Mouse (Mus musculus) small intestine, adult 2 months (tissue): ENCODE results near the gene Tmed3. TPM values are rescaled to one million over a fixed set of nuclear protein-coding genes. Genes with fewer than 3 reads are reported as not detected.

ENCODE experiments used
- H3K27ac ChIP-seq: fragments of 200-500 bp; 2 replicates; pipeline ENCODE4 v1.5.1; 2012; ENCODE audit warnings: low read depth, low read length, control low read depth, inconsistent platforms; ENCODE audit not compliant: insufficient read depth
- H3K27me3 ChIP-seq: fragments of 200-500 bp; 2 replicates; pipeline ENCODE4 v1.6.1; 2012; ENCODE audit warnings: mild to moderate bottlenecking, moderate library complexity, low read length, inconsistent platforms; ENCODE audit not compliant: control insufficient read depth, insufficient read depth
- H3K36me3 ChIP-seq: fragments of 200-500 bp; 2 replicates; pipeline ENCODE4 v1.6.1; 2012; ENCODE audit warnings: mild to moderate bottlenecking, low read length, control low read depth, inconsistent platforms; ENCODE audit not compliant: control insufficient read depth, insufficient read depth
- H3K4me1 ChIP-seq: fragments of 200-500 bp; 2 replicates; pipeline ENCODE4 v1.6.1; 2012; ENCODE audit warnings: low read length, inconsistent platforms, mixed read lengths; ENCODE audit not compliant: control insufficient read depth, insufficient read depth, insufficient read length
- H3K4me3 ChIP-seq: fragments of 200-500 bp; 2 replicates; pipeline ENCODE4 v1.5.1; 2012; ENCODE audit warnings: low read depth, mild to moderate bottlenecking, control low read depth, inconsistent platforms, low read length, moderate library complexity
- CTCF ChIP-seq: fragments of 200-500 bp; IDR thresholded peaks from 2 replicates; pipeline ENCODE4 v1.5.1; 2012; ENCODE audit warnings: low read depth, mild to moderate bottlenecking, control low read depth, inconsistent platforms, low read length, moderate library complexity, mixed read lengths; ENCODE audit not compliant: insufficient replicate concordance, insufficient read length; ENCODE audit errors: extremely low read depth
- POLR2A ChIP-seq: fragments of 200-500 bp; IDR thresholded peaks from 2 replicates; pipeline ENCODE4 v1.6.1; 2012; ENCODE audit warnings: low read depth, mild to moderate bottlenecking, control low read depth, inconsistent platforms, low read length, moderate library complexity
- WGBS: fragments of 180-500 bp; shearing (Covaris S2); methylation state at CpG from one replicate; pipeline ENCODE4 v1.1.7; 2018; 5-methylcytosine and 5-hydroxymethylcytosine counted together
- polyA plus RNA-seq: library from polyadenylated mRNA; depleted of rRNA; stranded (reverse); fragments of >200 nt; gene quantifications from 2 replicates; pipeline ENCODE4 v1.2.3, GENCODE M21; 2012; rRNA removed

The Tmed3 gene
- polyA plus RNA-seq, 1 experiment: 55.5 TPM

GRCm38 (mm10) chr9:89674014-89674618, 30.8 kb downstream of the Tmed3 start:
- H3K27ac ChIP-seq: no peak overlapping the region
- 45% methylated on average over 3 of the region's 3 CpGs for whole genome bisulfite sequencing
- no peaks in the 10 kb centered on the region for H3K36me3 ChIP-seq
- TF ChIP-seq POLR2A: no peak
- TF ChIP-seq CTCF: peak; percentile 66; the same call in 1 of the 2 replicates
- no peak overlapping the region for H3K4me3 ChIP-seq
- no peaks in the 10 kb centered on the region for H3K27me3 ChIP-seq
- no peaks in the 10 kb centered on the region for H3K4me1 ChIP-seq

- WGBS: 77% methylated on average over 1 of the region's 1 CpGs
- no peaks in the 10 kb centered on the region for H3K27me3 ChIP-seq
- no peak for TF ChIP-seq POLR2A
- no peak for TF ChIP-seq CTCF
- H3K27ac ChIP-seq: no peak overlapping the region
- no peak overlapping the region for H3K4me3 ChIP-seq
- H3K36me3 ChIP-seq: no peaks in the 10 kb centered on the region
- H3K4me1 ChIP-seq: no peaks in the 10 kb centered on the region
Measured at GRCm38 (mm10) chr9:89673402-89673801, 31.5 kb downstream of the Tmed3 start.

DNA sequence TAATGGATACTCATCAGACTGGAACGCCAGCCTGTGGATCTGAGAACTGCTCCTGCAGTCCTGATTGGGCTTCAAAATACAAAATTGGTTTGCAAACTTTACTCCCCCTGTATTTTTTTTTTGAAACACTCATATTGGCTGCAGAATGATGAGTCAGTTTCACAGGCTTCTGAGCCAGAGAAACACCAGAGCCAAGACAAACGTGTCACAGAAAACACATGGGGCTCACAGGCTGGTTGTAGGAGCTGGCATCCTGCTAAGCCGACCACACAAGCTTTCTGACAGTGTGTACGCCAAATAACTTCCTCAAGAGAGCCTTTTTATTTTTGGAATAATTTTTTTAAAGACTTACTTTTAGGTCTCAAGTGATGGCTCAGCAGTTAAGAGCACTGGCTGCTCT, 35.0 kb downstream of the Tmed3 start:
- H3K36me3 ChIP-seq: no peaks in the 10 kb centered on the region
- H3K4me3 ChIP-seq: no peak overlapping the region
- H3K27ac ChIP-seq: no peak overlapping the region
- H3K27me3 ChIP-seq: no peaks in the 10 kb centered on the region
- no peak for TF ChIP-seq POLR2A
- TF ChIP-seq CTCF: no peak
- WGBS: 72% methylated on average over 4 of the region's 4 CpGs
- H3K4me1 ChIP-seq: no peaks in the 10 kb centered on the region

DNA sequence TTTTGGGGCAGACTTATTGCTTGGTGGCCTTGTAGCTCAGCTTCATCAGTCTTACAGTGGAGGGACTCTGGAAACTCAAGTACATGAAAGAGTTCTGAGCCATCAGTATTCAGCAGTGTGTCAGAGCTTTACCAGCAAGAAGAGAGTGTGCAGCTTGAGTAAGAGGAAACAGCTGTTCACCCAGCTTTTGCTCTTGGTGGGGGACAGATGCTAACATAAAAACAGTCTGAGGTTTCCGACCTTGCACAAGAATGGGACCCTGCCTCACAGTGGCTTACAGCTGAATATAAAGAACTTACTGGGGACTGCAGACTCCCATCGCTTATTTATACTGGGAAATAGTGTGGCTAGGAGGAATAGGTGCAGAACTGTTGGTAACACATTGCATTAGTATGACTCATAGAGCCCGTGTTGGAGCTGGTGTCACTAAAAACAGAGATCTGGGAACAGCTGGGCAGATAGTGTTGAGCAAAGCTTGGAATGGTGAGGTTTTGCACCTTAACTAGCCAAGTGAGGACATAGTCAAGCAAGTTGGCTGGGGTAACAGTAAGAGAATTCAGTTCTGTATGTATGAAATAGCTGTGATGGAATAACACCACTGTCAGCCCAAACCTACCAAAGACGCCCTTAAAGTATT, 37.4 kb downstream of the Tmed3 start:
- H3K27me3 ChIP-seq: no peaks in the 10 kb centered on the region
- H3K27ac ChIP-seq: no peak overlapping the region
- H3K4me1 ChIP-seq: no peaks in the 10 kb centered on the region
- no peaks in the 10 kb centered on the region for H3K36me3 ChIP-seq
- no peak overlapping the region for H3K4me3 ChIP-seq
- 67% methylated on average over 4 of the region's 4 CpGs for WGBS
- no peak for TF ChIP-seq CTCF
- TF ChIP-seq POLR2A: no peak

- no peak for TF ChIP-seq POLR2A
- no peak for TF ChIP-seq CTCF
- H3K27ac ChIP-seq: no peak overlapping the region
- H3K36me3 ChIP-seq: no peaks in the 10 kb centered on the region
Measured at GRCm38 (mm10) chr9:89650913-89651312, 54.0 kb downstream of the Tmed3 start.

More at GRCm38 (mm10) chr9:89650913-89651312, 54.0 kb downstream of the Tmed3 start:
- Histone ChIP-seq H3K27me3 (no peaks in the 10 kb centered on the region), H3K4me3 (no peak overlapping the region), H3K4me1 (no peaks in the 10 kb centered on the region)
- 76% methylated on average over 6 of the region's 6 CpGs for WGBS

Other genes with a start within 250 kb of the Tmed3 start
- not detected in 2 replicates for gene Minar1, start 81.9 kb downstream of the Tmed3 start, polyA plus RNA-seq
- gene Ankrd34c, start 33.4 kb upstream of the Tmed3 start, polyA plus RNA-seq: not detected in 2 replicates
- gene Rasgrf1, start 204.8 kb upstream of the Tmed3 start, polyA plus RNA-seq: 0.15 and 0.17 TPM in 2 replicates